Mouse (Mus musculus): ENCODE measurements around the gene Pnliprp2.

GRCm38 (mm10) chr19:58743736-58744135, 15.8 kb upstream of the Pnliprp2 start:
- no peak for TF ChIP-seq POLR2A (IDR thresholded peaks at IDR 0.05; ENCODE audit: insufficient read length, low read depth)
- TF ChIP-seq CEBPB (IDR thresholded peaks at IDR 0.05; ENCODE audit: insufficient read depth, poor library complexity, severe bottlenecking): no peak
- no peak for TF ChIP-seq MYOG (IDR thresholded peaks at IDR 0.05; ENCODE audit: control insufficient read depth in 1 of 3, insufficient read depth in 1 of 3, insufficient read length in 2 of 3, low read depth in 2 of 3)
- TF ChIP-seq MAX (IDR thresholded peaks at IDR 0.05; ENCODE audit: low read depth): no peak
- no peak for TF ChIP-seq E2F4 (IDR thresholded peaks at IDR 0.05; ENCODE audit: insufficient read depth)
- no peak for TF ChIP-seq TCF3 (IDR thresholded peaks at IDR 0.05; ENCODE audit: insufficient read length, low read depth)
- no peak for TF ChIP-seq TCF12 (IDR thresholded peaks at IDR 0.05; ENCODE audit: insufficient read depth, poor library complexity, severe bottlenecking)
